Mouse (Mus musculus): ENCODE measurements at regions not wholly inside any gene's neighbourhood (a gene's known extent, or its start where the extent isn't known, plus 50 kb on each side); places are given as distances from the start of the nearest gene placed in this dataset.
A peak's percentile ranks its signal among the peaks of the same experiment; 100 is the strongest.

- DNase-seq (ENCODE audit: low spot score in 2 of 2), result no peak
Measured at GRCm38 (mm10) chr1:67359824-67360223, 237.0 kb downstream of the Cps1 start.

DNA sequence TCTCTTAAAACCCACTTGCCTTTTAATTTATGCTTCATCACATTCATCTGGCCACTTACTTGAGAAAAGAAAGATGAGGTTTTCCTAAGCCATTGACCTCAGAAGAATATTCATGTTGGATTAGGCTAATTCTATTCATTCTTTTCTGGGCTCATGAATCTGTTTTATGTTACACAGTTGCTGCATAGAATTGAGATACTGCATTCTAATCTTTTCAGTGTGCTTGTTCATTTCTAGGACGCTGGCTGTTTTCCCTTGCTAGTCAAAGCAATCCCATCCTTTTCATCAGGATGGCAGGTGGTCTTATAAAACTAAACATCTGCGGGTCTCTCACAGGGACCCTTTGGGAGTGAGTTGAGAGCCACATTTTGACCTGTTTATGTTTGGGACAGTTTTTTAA lies 243.2 kb downstream of the Cps1 start:
- no peak for DNase-seq (ENCODE audit: low spot score in 2 of 2)

GRCm38 (mm10) chr1:67366485-67366884 lies 243.7 kb downstream of the Cps1 start:
- no peak for DNase-seq (ENCODE audit: low spot score in 2 of 2)

- DNase-seq (ENCODE audit: low spot score in 2 of 2), result no peak
Measured at GRCm38 (mm10) chr1:67382366-67382765, 259.5 kb downstream of the Cps1 start.

- no peak for DNase-seq (ENCODE audit: low spot score in 2 of 2)
Measured at GRCm38 (mm10) chr1:67385377-67385776, 262.6 kb downstream of the Cps1 start.

GRCm38 (mm10) chr1:67386877-67387276 lies 264.1 kb downstream of the Cps1 start:
- no peak for DNase-seq (ENCODE audit: low spot score in 2 of 2)

- peak; percentile 30 for DNase-seq (ENCODE audit: low spot score in 2 of 2)
Measured at GRCm38 (mm10) chr1:67397757-67398446, 275.1 kb downstream of the Cps1 start.

- DNase-seq (ENCODE audit: low spot score in 2 of 2), result no peak
Measured at GRCm38 (mm10) chr1:67409531-67409930, 286.7 kb downstream of the Cps1 start.

DNA sequence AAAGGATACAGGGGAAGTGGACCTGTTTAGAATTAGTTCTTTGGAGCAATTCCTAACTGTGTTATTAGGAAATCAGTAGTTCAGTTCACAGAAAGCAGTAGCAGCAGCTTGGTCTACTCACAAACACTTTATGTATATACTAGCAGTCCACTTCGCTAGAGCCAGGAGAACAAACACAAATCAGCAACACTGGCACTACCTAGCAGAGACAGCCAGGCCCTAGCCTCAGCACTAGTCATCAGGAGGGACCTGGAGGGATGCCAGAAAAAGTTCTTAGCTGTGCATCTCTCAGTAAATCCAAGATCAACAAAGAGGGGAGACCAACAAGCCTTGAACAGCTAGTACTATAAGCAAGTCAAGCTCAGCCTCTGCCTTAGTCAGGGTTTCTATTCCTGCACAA lies 294.4 kb downstream of the Cps1 start:
- DNase-seq (ENCODE audit: low spot score in 2 of 2), result no peak

GRCm38 (mm10) chr1:67428398-67428797 lies 305.6 kb downstream of the Cps1 start:
- no peak for DNase-seq (ENCODE audit: low spot score in 2 of 2)

DNA sequence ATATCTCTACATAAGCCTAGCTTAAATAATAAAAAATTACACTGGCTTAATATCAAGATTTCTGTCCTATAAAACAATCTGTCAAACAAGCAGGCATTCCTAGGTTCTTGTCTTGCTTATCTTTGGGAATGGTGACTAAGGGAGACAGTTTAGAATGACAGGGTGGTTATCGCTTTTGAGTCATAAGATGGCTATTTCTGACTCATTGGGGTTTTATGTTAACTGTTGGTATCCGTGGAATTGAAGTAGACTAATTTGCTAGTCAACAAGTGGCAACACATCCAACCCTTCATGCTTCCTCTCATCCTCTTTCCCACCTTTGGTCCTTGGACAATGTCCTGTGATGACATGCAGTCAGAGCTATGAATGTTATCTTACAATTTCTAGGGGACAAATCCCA lies 328.0 kb downstream of the Cps1 start:
- DNase-seq (ENCODE audit: low spot score in 2 of 2), result no peak

DNA sequence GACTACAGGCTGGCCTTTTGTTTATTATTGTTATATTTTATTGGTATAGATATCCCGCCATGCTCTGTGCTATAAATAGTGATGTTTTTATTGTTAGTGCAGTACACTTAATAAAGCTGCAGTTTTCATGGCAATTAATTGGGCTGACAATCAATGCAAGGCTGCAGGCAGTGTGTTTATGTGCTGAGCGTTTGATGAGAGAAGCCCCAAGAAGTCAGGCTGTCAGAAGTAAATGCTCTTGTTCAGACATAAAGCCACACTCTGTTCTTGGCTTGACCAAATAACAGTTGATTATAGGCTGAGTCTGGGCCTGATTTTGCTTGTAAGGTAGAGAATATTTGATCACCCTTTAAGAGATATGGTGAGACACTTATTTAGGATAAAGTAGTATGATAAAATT lies 341.4 kb downstream of the Cps1 start:
- DNase-seq (ENCODE audit: low spot score in 2 of 2), result no peak

DNA sequence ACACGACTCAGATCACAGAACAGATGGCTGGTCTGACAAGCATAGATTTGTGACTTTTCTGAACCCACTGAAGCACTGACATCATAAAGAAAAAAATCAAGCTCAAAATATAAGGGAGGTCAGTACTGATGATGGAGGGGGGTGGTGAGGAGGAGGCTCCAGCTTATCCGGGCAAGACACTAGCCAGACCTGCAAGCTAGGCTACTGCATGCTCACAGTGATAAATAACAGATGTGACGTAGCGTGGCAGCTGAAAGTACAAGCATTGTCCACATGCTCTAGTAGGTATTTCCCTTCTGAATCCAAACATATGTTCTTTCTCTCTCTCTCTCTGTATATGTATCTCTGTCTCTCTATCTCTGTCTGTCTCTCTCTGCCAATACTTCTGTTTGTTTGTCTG lies 342.7 kb downstream of the Cps1 start:
- DNase-seq (ENCODE audit: low spot score in 2 of 2), result no peak

- no peak for DNase-seq (ENCODE audit: low spot score in 2 of 2)
Measured at GRCm38 (mm10) chr1:67477006-67477405, 354.2 kb downstream of the Cps1 start.

- DNase-seq (ENCODE audit: low spot score in 2 of 2), result no peak
Measured at GRCm38 (mm10) chr1:67477966-67478365, 355.1 kb downstream of the Cps1 start.

DNA sequence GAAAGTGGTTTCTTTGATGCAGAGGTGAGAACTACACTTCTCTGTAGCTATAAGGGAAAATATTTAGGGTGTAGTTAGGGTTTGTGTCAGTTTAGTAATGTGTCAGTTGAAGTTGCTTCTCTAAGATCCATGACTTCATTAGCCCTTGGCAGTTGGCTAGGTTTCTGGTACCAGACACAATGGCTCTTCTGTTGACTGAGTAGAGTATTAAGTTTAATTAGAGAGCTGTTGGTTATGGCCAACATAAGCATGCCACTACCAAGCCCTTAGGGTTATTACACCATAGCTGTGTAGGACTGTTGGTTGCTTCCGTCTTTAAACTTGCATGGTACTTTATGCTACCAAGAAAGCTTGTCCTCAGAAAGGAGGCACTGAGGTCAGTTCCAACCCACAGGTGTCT lies 359.1 kb downstream of the Cps1 start:
- no peak for DNase-seq (ENCODE audit: low spot score in 2 of 2)

DNA sequence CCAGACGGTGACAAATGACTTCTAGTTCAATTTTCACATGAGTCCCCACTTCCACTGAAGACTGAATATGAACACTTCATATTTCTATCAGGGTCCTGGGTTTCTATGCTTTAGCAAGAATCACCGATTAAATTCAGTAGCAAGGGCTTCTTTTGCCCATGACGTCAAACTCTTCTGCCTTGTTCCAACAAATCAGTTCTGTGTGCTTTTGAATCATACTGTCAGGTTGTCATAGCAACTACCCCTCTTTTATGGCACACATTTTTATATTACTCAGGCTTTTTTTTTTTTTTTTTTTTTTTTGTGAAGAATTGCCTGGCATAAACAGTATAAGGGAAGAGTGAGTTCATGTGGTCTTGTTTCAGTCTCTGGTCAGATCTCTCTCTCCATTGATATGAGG lies 381.3 kb downstream of the Cps1 start:
- DNase-seq (ENCODE audit: low spot score in 2 of 2), result no peak

DNA sequence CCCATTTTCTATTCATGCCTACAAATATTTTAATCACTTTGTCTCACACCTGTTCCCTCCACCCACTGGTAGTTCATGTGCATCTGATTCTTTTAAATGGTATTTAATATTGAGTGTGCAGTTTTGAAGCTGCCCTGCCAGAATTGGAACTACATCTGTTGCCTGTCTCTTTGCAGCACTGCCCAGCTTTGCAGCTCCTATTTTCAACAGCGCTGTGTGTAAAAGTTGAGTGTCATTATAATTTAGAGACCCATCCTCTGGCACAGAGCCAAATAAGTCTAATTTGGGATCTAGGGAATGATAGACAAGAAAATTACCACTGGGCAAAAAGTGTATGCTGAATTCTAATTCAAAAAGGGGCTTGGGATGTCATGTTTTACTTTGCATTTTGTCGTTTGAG lies 382.9 kb downstream of the Cps1 start:
- peak; percentile 5 to 30 for DNase-seq (ENCODE audit: low spot score in 2 of 2)

- no peak for DNase-seq (ENCODE audit: low spot score in 2 of 2)
Measured at GRCm38 (mm10) chr1:67518295-67518694, 395.5 kb downstream of the Cps1 start.

DNA sequence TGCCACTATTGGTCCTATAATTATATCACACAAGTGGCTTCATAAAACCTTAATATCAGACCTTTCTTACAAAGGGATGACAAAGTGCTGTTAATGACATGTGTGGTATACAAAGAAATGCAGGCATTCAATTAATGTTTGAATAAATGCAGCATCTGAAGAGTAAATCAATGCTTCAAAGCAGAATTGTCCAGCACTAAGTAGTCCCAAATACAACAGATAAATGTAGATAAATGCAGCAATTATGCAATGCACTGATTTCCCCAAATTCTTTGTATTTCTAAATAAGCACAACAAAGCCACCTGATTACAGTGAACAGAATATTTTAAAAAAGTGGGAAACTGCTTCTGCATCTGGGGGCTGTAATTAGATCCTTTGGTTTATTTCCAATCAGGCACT lies 435.9 kb downstream of the Cps1 start:
- DNase-seq (ENCODE audit: low spot score in 2 of 2), result no peak

DNA sequence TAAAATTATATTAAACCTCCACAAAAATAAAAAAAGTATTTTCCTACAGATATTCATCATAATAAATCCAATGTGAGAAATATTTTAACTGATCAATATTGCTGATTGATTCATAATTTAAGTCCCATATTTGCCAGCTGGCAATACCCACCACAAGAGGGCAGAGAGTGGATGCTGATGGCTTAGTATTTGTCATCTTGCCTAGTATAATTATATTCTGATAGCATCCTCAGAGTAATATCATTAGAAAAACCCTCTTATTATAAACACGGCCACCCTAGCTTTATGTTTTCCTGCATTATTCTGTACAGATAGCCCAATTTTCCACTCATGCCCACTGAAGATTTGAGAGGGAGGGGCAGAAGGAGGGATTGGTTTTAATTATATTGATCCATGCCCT lies 436.4 kb downstream of the Cps1 start:
- no peak for DNase-seq (ENCODE audit: low spot score in 2 of 2)

DNA sequence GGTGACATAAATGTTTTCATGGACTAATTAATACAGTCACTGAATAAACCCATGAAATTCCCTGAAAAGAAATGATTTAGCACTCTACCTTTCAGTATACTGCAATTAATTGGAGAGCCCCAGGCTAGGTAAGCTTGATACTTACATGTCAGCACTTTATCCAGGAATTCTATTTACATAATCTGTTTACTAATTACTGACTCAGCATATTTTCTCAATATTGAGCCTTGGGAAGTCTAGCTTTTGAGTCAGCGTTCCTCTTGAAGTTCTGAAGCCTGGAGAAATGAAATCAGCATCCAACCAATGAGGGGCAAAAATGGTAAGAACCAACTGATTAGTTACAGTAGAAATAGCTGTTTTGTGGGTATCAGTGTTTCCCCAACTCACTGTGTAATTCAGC lies 448.8 kb downstream of the Cps1 start:
- no peak for DNase-seq (ENCODE audit: low spot score in 2 of 2)

DNA sequence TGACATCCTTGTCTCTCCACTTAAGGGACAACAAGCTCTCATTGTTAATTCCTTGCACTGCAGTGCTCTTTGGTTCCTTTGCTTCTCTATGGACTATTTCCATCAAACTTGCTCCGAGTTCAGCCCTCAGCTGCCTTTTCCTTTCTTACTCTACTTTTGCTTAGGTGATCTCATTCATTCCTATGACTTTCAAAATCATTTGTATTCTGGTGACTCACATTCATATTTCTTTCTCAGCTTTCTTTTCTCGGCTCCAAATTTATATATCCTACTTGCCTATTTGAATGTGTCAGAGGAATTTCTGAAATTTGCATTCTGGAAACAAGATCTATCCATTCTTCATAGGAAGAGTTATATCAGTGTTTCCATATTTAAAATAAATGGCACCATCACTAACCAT lies 456.9 kb downstream of the Cps1 start:
- DNase-seq (ENCODE audit: low spot score in 2 of 2), result no peak
